Mouse (Mus musculus): Measurements from ENCODE around the gene Actn4. TPM values are rescaled to one million over a fixed set of nuclear protein-coding genes. Genes with fewer than 3 reads are reported as not detected.

Gene Actn4
- polyA plus RNA-seq, 1 experiment from 2014 or later: 183 TPM

DNA sequence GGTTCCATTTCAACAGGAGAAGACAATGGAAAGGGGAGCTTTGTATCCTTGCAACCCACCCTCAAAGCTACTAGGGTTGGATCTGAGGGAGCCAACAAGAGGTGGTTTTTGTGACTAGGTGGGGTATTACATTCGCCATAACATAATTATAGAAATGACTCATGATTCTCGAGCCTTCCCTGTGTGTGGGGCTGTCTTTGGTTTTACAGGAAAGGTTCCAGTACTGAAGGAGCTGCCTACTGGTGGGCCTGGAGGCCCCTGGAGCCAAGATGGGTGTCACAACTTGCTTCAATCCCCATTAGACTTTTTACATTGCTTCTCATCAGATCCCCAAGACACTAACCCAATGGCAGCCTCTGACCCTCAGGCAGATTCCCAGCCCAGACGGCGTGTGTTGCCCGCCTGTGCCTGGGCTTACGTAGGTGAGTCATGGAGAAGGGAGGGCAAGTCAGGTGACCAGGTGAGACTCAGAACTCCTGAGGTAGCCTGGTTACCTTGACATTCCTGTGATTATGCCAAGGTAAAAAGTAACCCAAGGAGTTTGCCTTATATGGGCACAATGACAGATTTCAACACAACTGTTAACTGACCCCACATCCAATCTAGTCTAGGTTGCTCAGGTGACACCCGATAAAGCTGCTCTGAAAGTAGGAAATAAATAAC lies 31.0 kb downstream of the Actn4 start:
- Histone ChIP-seq H3K27ac (no peak overlapping the region), H3K4me3 (ENCODE audit: inconsistent target) (no peak overlapping the region), H3K36me3 (ENCODE audit: inconsistent target) (no peaks in the 10 kb centered on the region), H3K79me2 (ENCODE audit: inconsistent target) (peaks cover 100% of the 10 kb centered on the region)
- WGBS (ENCODE audit: missing documents): 87% methylated on average over 7 of the region's 7 CpGs

- H3K27ac ChIP-seq: no peak overlapping the region
- peaks cover 100% of the 10 kb centered on the region for H3K79me2 ChIP-seq (ENCODE audit: inconsistent target)
- 64% methylated on average over 5 of the region's 5 CpGs for WGBS (ENCODE audit: missing documents)
- H3K36me3 ChIP-seq (ENCODE audit: inconsistent target): no peaks in the 10 kb centered on the region
- H3K4me3 ChIP-seq (ENCODE audit: inconsistent target): no peak overlapping the region
Measured at GRCm38 (mm10) chr7:28930320-28931031, 31.7 kb downstream of the Actn4 start.

DNA sequence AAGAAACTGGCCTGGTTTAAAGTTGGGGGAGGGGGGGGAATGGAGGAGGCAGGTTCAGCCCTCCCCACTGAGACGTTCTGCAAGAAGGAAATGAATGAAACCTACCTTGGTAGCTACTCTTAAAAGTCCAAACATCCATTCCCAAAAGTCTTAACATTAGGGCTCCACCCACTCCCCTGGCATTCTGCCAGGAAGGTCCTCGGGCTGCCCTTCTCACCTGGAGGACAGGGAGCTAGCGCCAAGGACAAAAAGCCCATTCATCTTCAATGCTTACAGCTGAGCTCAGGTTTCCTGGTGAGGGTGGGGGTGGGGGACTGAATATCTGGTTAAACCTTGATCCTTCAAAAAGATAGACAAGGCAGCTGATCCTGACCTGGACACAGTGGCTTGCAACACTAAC lies 32.8 kb downstream of the Actn4 start:
- 91% methylated on average over 3 of the region's 3 CpGs for WGBS (ENCODE audit: missing documents)
- H3K27ac ChIP-seq: no peak overlapping the region
- no peaks in the 10 kb centered on the region for H3K36me3 ChIP-seq (ENCODE audit: inconsistent target)
- H3K4me3 ChIP-seq (ENCODE audit: inconsistent target): no peak overlapping the region
- H3K79me2 ChIP-seq (ENCODE audit: inconsistent target): peaks cover 100% of the 10 kb centered on the region

GRCm38 (mm10) chr7:28926172-28926571 lies 36.0 kb downstream of the Actn4 start:
- 84% methylated on average over 2 of the region's 2 CpGs for WGBS (ENCODE audit: missing documents)
- Histone ChIP-seq H3K79me2 (ENCODE audit: inconsistent target) (peaks cover 100% of the 10 kb centered on the region), H3K27ac (no peak overlapping the region), H3K4me3 (ENCODE audit: inconsistent target) (no peak overlapping the region), H3K36me3 (ENCODE audit: inconsistent target) (no peaks in the 10 kb centered on the region)

DNA sequence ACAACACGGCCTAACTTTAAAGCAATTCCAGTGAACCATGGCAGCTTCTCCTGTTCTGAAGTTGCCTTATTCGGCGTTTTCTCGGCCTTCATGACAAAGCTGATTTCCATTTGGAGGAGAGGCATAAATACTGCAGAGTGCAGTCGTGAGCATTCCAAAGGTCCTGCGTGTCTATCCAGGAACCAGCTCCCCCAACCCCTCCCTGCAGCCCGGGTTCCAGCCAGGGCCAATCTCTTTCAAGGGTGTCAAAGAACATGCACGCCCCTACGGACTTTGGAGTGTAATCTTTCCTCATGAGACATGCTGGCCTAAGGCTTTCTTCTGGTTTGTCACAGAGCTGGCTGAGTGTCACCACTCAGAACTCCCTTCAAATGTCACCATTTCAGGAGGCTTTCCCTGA lies 36.8 kb downstream of the Actn4 start:
- Histone ChIP-seq H3K36me3 (ENCODE audit: inconsistent target) (no peaks in the 10 kb centered on the region), H3K79me2 (ENCODE audit: inconsistent target) (peaks cover 100% of the 10 kb centered on the region), H3K4me3 (ENCODE audit: inconsistent target) (no peak overlapping the region), H3K27ac (no peak overlapping the region)
- WGBS (ENCODE audit: missing documents): 95% methylated on average over 9 of the region's 9 CpGs

DNA sequence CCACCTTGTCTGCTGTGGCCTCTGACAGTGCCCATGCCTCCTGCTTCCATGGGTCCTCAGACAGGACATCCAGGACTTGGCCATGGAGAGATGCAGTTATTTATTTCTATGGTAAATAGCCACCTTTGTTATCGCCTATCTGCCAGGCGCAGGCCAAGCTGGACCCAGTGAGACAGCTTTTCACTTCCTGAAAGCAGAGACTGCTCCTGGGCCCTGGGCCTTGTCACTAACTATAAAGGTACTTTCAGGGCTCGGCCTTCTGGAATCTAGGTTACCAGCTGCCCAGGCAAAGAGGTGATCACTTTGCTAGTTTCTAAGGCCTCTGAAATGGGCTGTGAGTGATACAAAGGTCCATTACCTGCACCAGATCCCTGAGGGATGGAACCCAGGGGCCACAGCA lies 37.3 kb downstream of the Actn4 start:
- Histone ChIP-seq H3K79me2 (ENCODE audit: inconsistent target) (peaks cover 100% of the 10 kb centered on the region), H3K36me3 (ENCODE audit: inconsistent target) (no peaks in the 10 kb centered on the region), H3K27ac (no peak overlapping the region), H3K4me3 (ENCODE audit: inconsistent target) (no peak overlapping the region)
- 96% methylated on average over 3 of the region's 3 CpGs for WGBS (ENCODE audit: missing documents)

DNA sequence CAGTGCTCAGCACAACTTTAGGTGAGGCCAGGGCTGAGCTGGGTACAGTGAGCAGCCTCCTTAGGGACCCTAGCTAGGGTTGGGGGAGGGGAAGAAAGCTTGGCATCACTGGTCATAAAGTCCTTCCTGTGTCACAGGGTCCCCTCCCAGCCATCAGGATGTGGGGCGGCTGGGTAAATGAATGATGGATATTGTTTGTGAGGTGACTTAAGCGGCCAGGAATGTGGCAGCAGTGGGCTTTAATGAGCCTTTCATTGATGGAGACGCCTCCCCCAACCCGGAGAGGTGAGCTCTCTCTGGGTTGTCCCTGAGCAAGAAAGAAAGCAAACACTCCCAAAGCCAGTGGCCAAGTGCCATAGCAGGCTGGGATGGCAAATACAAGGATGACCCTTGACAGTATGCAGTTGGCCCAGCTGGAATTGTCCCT lies 38.3 kb downstream of the Actn4 start:
- 70% methylated on average over 4 of the region's 4 CpGs for WGBS (ENCODE audit: missing documents)
- peaks cover 9% of the 10 kb centered on the region; the same call in 1 of the 2 replicates for H3K36me3 ChIP-seq (ENCODE audit: inconsistent target)
- no peak overlapping the region for H3K4me3 ChIP-seq (ENCODE audit: inconsistent target)
- no peak overlapping the region for H3K27ac ChIP-seq
- peaks cover 100% of the 10 kb centered on the region for H3K79me2 ChIP-seq (ENCODE audit: inconsistent target)

DNA sequence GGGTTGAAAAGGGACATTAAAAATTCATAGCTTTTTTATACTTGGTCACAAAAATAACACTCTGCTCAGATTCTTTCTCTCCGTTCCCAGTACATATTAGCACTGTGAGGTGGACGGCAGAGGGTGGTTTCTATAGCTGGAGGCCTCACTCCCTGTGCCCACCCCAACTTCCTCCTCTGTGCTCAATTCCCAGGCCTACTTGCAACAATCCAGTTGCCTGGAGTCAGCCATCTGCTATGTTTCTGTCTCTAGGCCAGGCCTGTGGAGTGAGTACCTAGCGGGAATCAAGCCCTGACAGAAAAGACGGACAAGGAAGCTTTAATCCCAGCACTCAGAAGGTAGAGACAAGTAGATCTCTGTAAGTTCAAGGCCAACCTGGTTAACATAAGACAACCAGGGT lies 39.5 kb downstream of the Actn4 start:
- no peak overlapping the region for H3K4me3 ChIP-seq (ENCODE audit: inconsistent target)
- H3K79me2 ChIP-seq (ENCODE audit: inconsistent target): peaks cover 88% of the 10 kb centered on the region
- H3K27ac ChIP-seq: no peak overlapping the region
- peaks cover 22% of the 10 kb centered on the region for H3K36me3 ChIP-seq (ENCODE audit: inconsistent target)
- WGBS (ENCODE audit: missing documents): 71% methylated on average over 4 of the region's 4 CpGs

DNA sequence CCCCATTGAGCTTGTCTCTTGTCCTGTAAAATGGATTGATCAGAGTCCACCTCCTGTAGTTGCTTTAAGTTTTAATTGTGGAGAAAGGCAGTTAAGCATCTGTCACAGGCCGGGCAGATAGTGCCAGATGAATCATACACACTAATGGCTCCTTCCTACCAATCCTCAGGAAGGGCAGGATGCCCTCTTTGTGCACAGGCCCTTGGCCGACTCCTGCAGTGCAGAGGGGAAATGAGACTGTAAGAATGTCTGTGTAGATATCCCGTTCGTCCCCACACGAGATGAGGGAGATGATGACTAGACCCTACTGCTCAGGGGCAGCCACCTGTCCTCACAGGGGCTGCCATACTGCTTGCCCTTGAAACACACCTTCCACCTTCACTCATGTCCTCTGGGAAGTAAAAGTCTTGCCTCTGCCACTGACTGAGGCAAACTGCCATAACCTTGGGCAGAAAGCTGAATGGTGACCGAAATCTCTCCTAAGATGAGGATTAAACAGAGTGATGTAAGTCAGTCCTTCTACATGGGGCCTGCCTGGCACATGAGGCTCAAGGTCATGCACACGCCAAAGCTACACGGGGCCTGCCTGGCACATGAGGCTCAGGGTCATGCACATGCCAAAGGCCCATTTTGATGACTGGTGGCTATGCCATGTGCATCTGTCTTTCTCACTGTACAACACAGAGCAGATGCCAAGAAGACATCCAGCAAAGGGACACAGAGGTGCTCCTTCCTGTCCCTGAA lies 40.2 kb downstream of the Actn4 start:
- Histone ChIP-seq H3K79me2 (ENCODE audit: inconsistent target) (peaks cover 81% of the 10 kb centered on the region), H3K36me3 (ENCODE audit: inconsistent target) (peaks cover 23% of the 10 kb centered on the region), H3K4me3 (ENCODE audit: inconsistent target) (no peak overlapping the region), H3K27ac (no peak overlapping the region)
- 91% methylated on average over 8 of the region's 8 CpGs for WGBS (ENCODE audit: missing documents)

DNA sequence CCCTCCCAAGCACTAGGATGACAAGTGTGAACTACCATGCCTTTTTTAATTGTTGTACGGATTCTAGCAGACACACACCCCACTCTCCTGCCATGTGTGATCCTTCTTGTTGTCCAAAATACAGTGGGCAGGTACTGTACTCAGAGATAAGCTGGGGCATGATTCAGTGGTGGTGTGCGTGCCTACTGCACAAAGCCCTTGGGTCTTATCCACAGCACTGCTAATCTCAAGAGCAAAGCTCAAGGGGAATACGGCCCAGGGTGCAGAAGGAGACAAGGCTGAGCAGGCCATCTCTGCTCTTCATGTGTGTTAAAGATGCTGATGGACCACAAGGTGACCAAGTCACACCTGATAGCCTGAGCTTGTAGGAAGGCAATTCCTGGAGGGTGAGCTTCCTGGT lies 41.0 kb downstream of the Actn4 start:
- Histone ChIP-seq H3K36me3 (ENCODE audit: inconsistent target) (peaks cover 26% of the 10 kb centered on the region), H3K27ac (no peak overlapping the region)

DNA sequence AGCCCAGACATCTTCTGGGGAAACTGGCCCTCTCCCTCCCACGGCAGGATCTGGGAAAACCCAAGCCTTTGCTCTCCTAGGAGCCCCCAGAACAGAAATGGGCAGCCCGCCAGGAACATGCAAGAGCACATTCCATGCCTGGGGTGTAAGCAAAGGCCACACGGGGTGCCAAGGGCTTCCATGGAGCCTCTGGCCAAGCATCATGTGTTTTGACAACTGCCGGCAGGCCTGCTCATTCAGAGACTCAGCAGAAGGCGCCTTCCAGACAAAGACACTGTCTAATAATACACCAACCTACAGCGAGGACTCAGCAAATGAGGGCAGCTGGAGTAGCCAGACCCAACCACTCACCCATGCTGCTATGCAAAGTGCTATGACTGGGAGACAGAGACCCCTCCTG lies 42.3 kb downstream of the Actn4 start:
- WGBS (ENCODE audit: missing documents): 89% methylated on average over 6 of the region's 6 CpGs
- peaks cover 40% of the 10 kb centered on the region for H3K36me3 ChIP-seq (ENCODE audit: inconsistent target)
- H3K27ac ChIP-seq: no peak overlapping the region
- H3K4me3 ChIP-seq (ENCODE audit: inconsistent target): no peak overlapping the region
- peaks cover 60% of the 10 kb centered on the region for H3K79me2 ChIP-seq (ENCODE audit: inconsistent target)

More for the DNA sequence above, 41.0 kb downstream of the Actn4 start:
- 100% methylated on average over 3 of the region's 3 CpGs for WGBS (ENCODE audit: missing documents)
- peaks cover 74% of the 10 kb centered on the region for H3K79me2 ChIP-seq (ENCODE audit: inconsistent target)
- no peak overlapping the region for H3K4me3 ChIP-seq (ENCODE audit: inconsistent target)

DNA sequence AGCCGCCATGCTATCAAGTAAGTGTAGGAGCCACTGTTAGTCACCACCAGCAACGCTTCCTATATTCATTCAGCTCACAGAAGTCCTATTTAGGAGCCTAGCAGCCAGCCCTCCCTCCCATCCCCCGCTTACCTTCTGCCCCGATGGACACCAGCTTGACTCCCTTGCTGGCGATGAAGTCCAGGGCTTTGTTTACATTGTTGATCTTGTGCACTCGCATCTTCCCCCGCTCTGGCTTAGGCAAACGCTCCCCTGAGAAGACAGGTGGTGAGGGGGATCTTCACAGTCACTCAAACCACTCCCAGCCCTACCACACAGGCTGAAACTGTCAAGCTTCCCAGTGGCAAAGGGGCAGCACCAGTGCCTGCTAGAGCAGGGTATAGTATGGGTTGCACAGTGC lies 43.6 kb downstream of the Actn4 start:
- no peak overlapping the region for H3K4me3 ChIP-seq (ENCODE audit: inconsistent target)
- peaks cover 53% of the 10 kb centered on the region for H3K36me3 ChIP-seq (ENCODE audit: inconsistent target)
- peaks cover 47% of the 10 kb centered on the region for H3K79me2 ChIP-seq (ENCODE audit: inconsistent target)
- WGBS (ENCODE audit: missing documents): 94% methylated on average over 7 of the region's 8 CpGs
- H3K27ac ChIP-seq: no peak overlapping the region

- peaks cover 40% of the 10 kb centered on the region for H3K79me2 ChIP-seq (ENCODE audit: inconsistent target)
- WGBS (ENCODE audit: missing documents): 84% methylated on average over 9 of the region's 10 CpGs
- H3K36me3 ChIP-seq (ENCODE audit: inconsistent target): peaks cover 59% of the 10 kb centered on the region
- no peak overlapping the region for H3K4me3 ChIP-seq (ENCODE audit: inconsistent target)
- H3K27ac ChIP-seq: no peak overlapping the region
Measured at GRCm38 (mm10) chr7:28917503-28918426, 44.4 kb downstream of the Actn4 start.

DNA sequence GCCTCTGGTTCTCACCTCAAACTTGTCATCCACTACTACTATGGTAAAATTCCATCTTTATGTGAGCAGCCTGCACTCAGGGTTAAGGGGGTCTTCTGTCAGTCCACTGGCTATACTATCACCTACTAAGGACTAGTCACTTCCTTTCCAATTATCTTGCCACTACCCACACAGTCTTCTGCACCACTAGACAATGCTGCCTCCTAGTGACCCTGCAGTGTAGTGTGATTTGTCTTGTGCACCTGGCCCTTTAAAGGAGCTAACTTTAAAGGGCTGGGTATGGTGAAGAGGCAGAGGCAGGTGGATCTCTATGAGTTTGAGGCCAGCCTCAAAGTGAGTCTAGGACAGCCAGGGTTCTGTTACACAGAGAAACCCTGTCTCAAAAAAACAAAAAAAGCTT lies 45.6 kb downstream of the Actn4 start:
- H3K36me3 ChIP-seq (ENCODE audit: inconsistent target): peaks cover 72% of the 10 kb centered on the region
- H3K79me2 ChIP-seq (ENCODE audit: inconsistent target): peaks cover 27% of the 10 kb centered on the region
- no peak overlapping the region for H3K4me3 ChIP-seq (ENCODE audit: inconsistent target)
- no peak overlapping the region for H3K27ac ChIP-seq
